Mouse (Mus musculus) ovary, postnatal 36 days (tissue): ENCODE data around the gene Lmtk2.

Source experiments
- DNase-seq: peaks from one replicate; pipeline ENCODE4 v3.0.0; 2022; ENCODE audit warnings: low spot score, mixed read lengths

Gene Lmtk2

GRCm38 (mm10) chr5:144109201-144109600, 9.0 kb downstream of the Lmtk2 start:
- DNase-seq, result no peak

GRCm38 (mm10) chr5:144112574-144113438, 12.6 kb downstream of the Lmtk2 start:
- DNase-seq, result no peak

GRCm38 (mm10) chr5:144114068-144114467, 13.8 kb downstream of the Lmtk2 start:
- no peak for DNase-seq

- no peak for DNase-seq
Observed at GRCm38 (mm10) chr5:144114970-144115627, 14.9 kb downstream of the Lmtk2 start.

GRCm38 (mm10) chr5:144115628-144115977, 15.4 kb downstream of the Lmtk2 start:
- no peak for DNase-seq

- DNase-seq, result no peak
Observed at GRCm38 (mm10) chr5:144118271-144118670, 18.0 kb downstream of the Lmtk2 start.

GRCm38 (mm10) chr5:144119286-144119685, 19.1 kb downstream of the Lmtk2 start:
- no peak for DNase-seq

GRCm38 (mm10) chr5:144121489-144121888, 21.3 kb downstream of the Lmtk2 start:
- no peak for DNase-seq

- DNase-seq, result no peak
Observed at GRCm38 (mm10) chr5:144125979-144126755, 25.9 kb downstream of the Lmtk2 start.

GRCm38 (mm10) chr5:144143531-144143930, 43.3 kb downstream of the Lmtk2 start:
- no peak for DNase-seq

- DNase-seq, result no peak
Observed at GRCm38 (mm10) chr5:144146898-144147297, 46.7 kb downstream of the Lmtk2 start.

GRCm38 (mm10) chr5:144149530-144149929, 49.3 kb downstream of the Lmtk2 start:
- DNase-seq, result no peak

GRCm38 (mm10) chr5:144151270-144151669, 51.0 kb downstream of the Lmtk2 start:
- DNase-seq, result no peak

GRCm38 (mm10) chr5:144154528-144154927, 54.3 kb downstream of the Lmtk2 start:
- DNase-seq, result no peak

GRCm38 (mm10) chr5:144158604-144159003, 58.4 kb downstream of the Lmtk2 start:
- peak; percentile 73 for DNase-seq

GRCm38 (mm10) chr5:144159137-144159536, 58.9 kb downstream of the Lmtk2 start:
- no peak for DNase-seq

GRCm38 (mm10) chr5:144162080-144162812, 62.0 kb downstream of the Lmtk2 start:
- no peak for DNase-seq

GRCm38 (mm10) chr5:144162813-144163517, 62.7 kb downstream of the Lmtk2 start:
- peak; percentile 40 for DNase-seq

GRCm38 (mm10) chr5:144165756-144166155, 65.5 kb downstream of the Lmtk2 start:
- DNase-seq, result no peak

- DNase-seq, result no peak
Observed at GRCm38 (mm10) chr5:144169275-144169975, 69.2 kb downstream of the Lmtk2 start.

- no peak for DNase-seq
Observed at GRCm38 (mm10) chr5:144173648-144174047, 73.4 kb downstream of the Lmtk2 start.
